Mouse (Mus musculus) testis, adult 2 months (tissue): Measurements from ENCODE around the gene Ost4. TPM values are rescaled to one million over a fixed set of nuclear protein-coding genes. Genes with fewer than 3 reads are reported as not detected.

Experiments used
- H3K27ac ChIP-seq: fragments of 200-500 bp; 2 replicates; pipeline ENCODE4 v1.5.1; 2012; ENCODE audit warnings: low read depth, low read length; ENCODE audit not compliant: control insufficient read depth, insufficient read depth
- H3K27me3 ChIP-seq: fragments of 200-500 bp; 2 replicates; pipeline ENCODE4 v1.6.1; 2012; ENCODE audit warnings: mild to moderate bottlenecking, low read length, moderate library complexity; ENCODE audit not compliant: control insufficient read depth, insufficient read depth
- H3K36me3 ChIP-seq: fragments of 200-500 bp; 2 replicates; pipeline ENCODE4 v1.6.1; 2012; ENCODE audit warnings: mild to moderate bottlenecking, low read length; ENCODE audit not compliant: control insufficient read depth, insufficient read depth
- H3K4me1 ChIP-seq: fragments of 200-500 bp; 2 replicates; pipeline ENCODE4 v1.6.1; 2012; ENCODE audit warnings: low read length; ENCODE audit not compliant: control insufficient read depth, insufficient read depth
- H3K4me3 ChIP-seq: fragments of 200-500 bp; 2 replicates; pipeline ENCODE4 v1.5.1; 2012; ENCODE audit warnings: low read depth, mild to moderate bottlenecking, low read length, moderate library complexity, mixed read lengths; ENCODE audit not compliant: control insufficient read depth
- CTCF ChIP-seq: fragments of 200-500 bp; IDR thresholded peaks from 2 replicates; pipeline ENCODE4 v1.5.1; 2012; ENCODE audit warnings: low read depth, mild to moderate bottlenecking, inconsistent platforms, low read length, moderate library complexity; ENCODE audit not compliant: control insufficient read depth, insufficient read depth, insufficient replicate concordance
- POLR2A ChIP-seq: fragments of 200-500 bp; IDR thresholded peaks from 2 replicates; pipeline ENCODE4 v1.6.1; 2012; ENCODE audit warnings: low read depth, mild to moderate bottlenecking, inconsistent platforms, low read length, moderate library complexity; ENCODE audit not compliant: control insufficient read depth
- polyA plus RNA-seq: library from polyadenylated mRNA; depleted of rRNA; stranded (reverse); fragments of >200 nt; gene quantifications from 2 replicates; pipeline ENCODE4 v1.2.3, GENCODE M21; 2012

Ost4 gene
- polyA plus RNA-seq, 1 experiment = 184 TPM

GRCm38 (mm10) chr5:30949654-30950326, 42.2 kb upstream of the Ost4 start:
- H3K27ac ChIP-seq = peak overlapping the region; percentile 40
- H3K4me1 ChIP-seq = peaks cover 16% of the 10 kb centered on the region
- TF ChIP-seq CTCF (no peak), POLR2A (peak; percentile 45)
- peaks cover 4% of the 10 kb centered on the region for H3K36me3 ChIP-seq
- H3K4me3 ChIP-seq = peak overlapping the region; percentile 84
- no peaks in the 10 kb centered on the region for H3K27me3 ChIP-seq

GRCm38 (mm10) chr5:30948620-30949019, 41.0 kb upstream of the Ost4 start:
- H3K4me1 ChIP-seq = peaks cover 17% of the 10 kb centered on the region
- H3K27ac ChIP-seq = no peak overlapping the region
- no peak overlapping the region for H3K4me3 ChIP-seq
- no peaks in the 10 kb centered on the region for H3K27me3 ChIP-seq
- TF ChIP-seq CTCF (no peak), POLR2A (no peak)
- no peaks in the 10 kb centered on the region for H3K36me3 ChIP-seq

GRCm38 (mm10) chr5:30944956-30945781, 37.6 kb upstream of the Ost4 start, which contains the start of gene Cgref1:
Gene Cgref1, minus strand, starts transcription at chr5:30945591.
- H3K27ac ChIP-seq = no peak within 1 kb of the TSS
- no peak for TF ChIP-seq CTCF
- TF ChIP-seq POLR2A = no peak
- no peaks in the 10 kb centered on the region for H3K27me3 ChIP-seq
- H3K4me1 ChIP-seq = peaks cover 15% of the 10 kb centered on the region
- H3K4me3 ChIP-seq = peak within 1 kb of the TSS; percentile 43
- H3K36me3 ChIP-seq = no peaks in the 10 kb centered on the region

GRCm38 (mm10) chr5:30944344-30944743, 36.8 kb upstream of the Ost4 start:
- TF ChIP-seq CTCF (no peak), POLR2A (no peak)
- Histone ChIP-seq H3K4me1 (peaks cover 11% of the 10 kb centered on the region), H3K27me3 (no peaks in the 10 kb centered on the region), H3K36me3 (no peaks in the 10 kb centered on the region), H3K27ac (no peak overlapping the region), H3K4me3 (no peak overlapping the region)

GRCm38 (mm10) chr5:30943004-30943403, 35.4 kb upstream of the Ost4 start:
- no peak for TF ChIP-seq POLR2A
- TF ChIP-seq CTCF = no peak
- Histone ChIP-seq H3K36me3 (no peaks in the 10 kb centered on the region), H3K4me3 (no peak overlapping the region), H3K27ac (no peak overlapping the region), H3K4me1 (peaks cover 9% of the 10 kb centered on the region), H3K27me3 (no peaks in the 10 kb centered on the region)

- TF ChIP-seq CTCF (no peak), POLR2A (no peak)
- H3K4me1 ChIP-seq = no peaks in the 10 kb centered on the region
These were observed 27.3 kb upstream of the Ost4 start for GRCm38 (mm10) chr5:30934725-30935461.

GRCm38 (mm10) chr5:30933705-30934104, 26.1 kb upstream of the Ost4 start:
- Histone ChIP-seq H3K4me1 (no peaks in the 10 kb centered on the region), H3K36me3 (no peaks in the 10 kb centered on the region), H3K27me3 (no peaks in the 10 kb centered on the region), H3K4me3 (no peak overlapping the region), H3K27ac (no peak overlapping the region)
- TF ChIP-seq POLR2A (no peak), CTCF (no peak)

More at GRCm38 (mm10) chr5:30934725-30935461, 27.3 kb upstream of the Ost4 start:
- H3K27ac ChIP-seq = no peak overlapping the region
- H3K27me3 ChIP-seq = no peaks in the 10 kb centered on the region
- no peak overlapping the region for H3K4me3 ChIP-seq
- no peaks in the 10 kb centered on the region for H3K36me3 ChIP-seq
